8 mouse cellular contexts compared by ENCODE assay signal in the genomic region with DNA sequence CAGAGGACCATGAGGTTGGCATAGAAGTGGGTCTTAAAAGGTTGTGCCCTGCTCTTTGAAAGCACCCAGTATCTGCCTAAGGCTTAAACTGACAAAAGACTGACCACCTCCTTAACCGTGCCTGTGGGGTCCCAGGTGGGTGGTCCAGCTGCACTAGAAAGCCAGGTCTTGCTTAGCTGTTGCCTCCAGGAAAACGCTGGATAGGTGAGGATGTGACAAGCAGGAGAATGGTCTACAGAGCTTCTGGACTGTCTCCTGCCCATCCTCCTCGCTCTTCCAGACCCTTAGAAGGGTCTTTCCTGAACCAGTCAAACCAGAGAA. TPM values are rescaled to one million over a fixed set of nuclear protein-coding genes. Genes with fewer than 3 reads are reported as not detected.
DNase-seq lines count a peak whose midpoint lies in the region; ATAC-seq and TF ChIP-seq lines count a peak whose summit lies in the region.

No protein-coding gene starts in this region.

- H3K4me3 ChIP-seq in heart, embryonic 12.5 days = peak overlapping the region; percentile 59
- H3K4me3 ChIP-seq in MEL (ENCODE audit: control insufficient read depth in 1 of 2, insufficient read depth in 1 of 2, low read depth in 2 of 2, low read length in 2 of 2) = peak overlapping the region; percentile 84 to 88
- H3K4me3 ChIP-seq in hindbrain, embryonic 12.5 days = peak overlapping the region; percentile 67
- peak overlapping the region; percentile 62 for H3K4me3 ChIP-seq in midbrain, embryonic 14.5 days (replicated peaks; ENCODE audit: low read depth, low read length)

- peak overlapping the region; percentile 74 for H3K9ac ChIP-seq in heart, embryonic 12.5 days
- H3K9ac ChIP-seq in MEL (ENCODE audit: control insufficient read depth, low read depth, low read length, poor library complexity, severe bottlenecking) = peak overlapping the region; percentile 79
- H3K9ac ChIP-seq in hindbrain, embryonic 12.5 days = peak overlapping the region; percentile 83
- H3K9ac ChIP-seq in midbrain, embryonic 14.5 days (replicated peaks; ENCODE audit: low read length) = peak overlapping the region; percentile 60

- no peaks in the 10 kb centered on the region for H3K27me3 ChIP-seq in heart, embryonic 12.5 days (replicated peaks)
- H3K27me3 ChIP-seq in MEL (ENCODE audit: control insufficient read depth in 1 of 2, insufficient read depth in 2 of 2, low read length in 2 of 2) = no peaks in the 10 kb centered on the region
- H3K27me3 ChIP-seq in hindbrain, embryonic 12.5 days = peaks cover 3% of the 10 kb centered on the region; the same call in 1 of the 2 replicates
- H3K27me3 ChIP-seq in midbrain, embryonic 14.5 days (ENCODE audit: control insufficient read depth, insufficient read depth, low read length) = no peaks in the 10 kb centered on the region

- H3K4me2 ChIP-seq in heart, embryonic 12.5 days = peak overlapping the region; percentile 76
- peak overlapping the region; percentile 70 for H3K4me2 ChIP-seq in hindbrain, embryonic 12.5 days (replicated peaks)
- H3K4me2 ChIP-seq in midbrain, embryonic 14.5 days (ENCODE audit: low read length) = peak overlapping the region; percentile 83

- H3K4me1 ChIP-seq in heart, embryonic 12.5 days (replicated peaks) = peaks cover 40% of the 10 kb centered on the region
- peaks cover 15 to 33% of the 10 kb centered on the region in 2 experiments for H3K4me1 ChIP-seq in MEL (ENCODE audit: control insufficient read depth in 1 of 2, insufficient read depth in 2 of 2, low read length in 2 of 2)
- peaks cover 46% of the 10 kb centered on the region for H3K4me1 ChIP-seq in hindbrain, embryonic 12.5 days
- peaks cover 36% of the 10 kb centered on the region for H3K4me1 ChIP-seq in midbrain, embryonic 14.5 days (ENCODE audit: control insufficient read depth, insufficient read depth, low read length)

- DNase-seq in heart, postnatal 14 days = no peak
- no peak for DNase-seq in MEL (ENCODE audit: low read depth, low spot score)
- no peak for DNase-seq in midbrain, embryonic 14.5 days
- no peak for DNase-seq in left cerebral cortex, adult 18-20 months (ENCODE audit: low spot score in 2 of 2)
- no peak for DNase-seq in right cerebral cortex, postnatal 14 days
- DNase-seq in retina, embryonic 14.5 days (ENCODE audit: low spot score) = no peak

- TF ChIP-seq POLR2A in MEL (IDR thresholded peaks at IDR 0.05; ENCODE audit: control insufficient read depth in 1 of 2, insufficient read depth in 1 of 2, low read depth in 1 of 2, low read length in 2 of 2, poor library complexity in 1 of 2) = no peak

- H3K79me2 ChIP-seq in MEL (ENCODE audit: control insufficient read depth, insufficient read depth, low read length, poor library complexity) = no peaks in the 10 kb centered on the region; the same call in none of the 2 replicates

- no peak for ATAC-seq in heart, embryonic 12.5 days (ENCODE audit: insufficient number of reproducible peaks, low FRiP score)
- ATAC-seq in hindbrain, embryonic 12.5 days (ENCODE audit: low FRiP score) = no peak
- no peak for ATAC-seq in midbrain, embryonic 14.5 days (ENCODE audit: low FRiP score, low TSS enrichment)

- H3K27ac ChIP-seq in heart, embryonic 12.5 days (ENCODE audit: poor library complexity, severe bottlenecking) = 0 out of 2 replicates have a peak overlapping the region, but pooled peaks have one; percentile 86
- no peak overlapping the region for H3K27ac ChIP-seq in MEL (ENCODE audit: control insufficient read depth, low read depth, low read length)
- peak overlapping the region; percentile 76 for H3K27ac ChIP-seq in hindbrain, embryonic 12.5 days
- no peak overlapping the region; the same call in 1 of the 2 replicates for H3K27ac ChIP-seq in midbrain, embryonic 14.5 days (replicated peaks; ENCODE audit: low read depth, low read length)

- intact Hi-C loops in heart, postnatal 14 days (cut with DNase I) = no loop called here

- peaks cover 21% of the 10 kb centered on the region for H3K36me3 ChIP-seq in heart, embryonic 12.5 days
- H3K36me3 ChIP-seq in MEL (ENCODE audit: control insufficient read depth in 1 of 2, insufficient read depth in 2 of 2, low read length in 2 of 2) = peaks cover 1 to 31% of the 10 kb centered on the region in 2 experiments; a peak in 2 of 4 replicates
- peaks cover 6% of the 10 kb centered on the region; the same call in 1 of the 2 replicates for H3K36me3 ChIP-seq in hindbrain, embryonic 12.5 days
- H3K36me3 ChIP-seq in midbrain, embryonic 14.5 days (ENCODE audit: control insufficient read depth, insufficient read depth, low read length) = peaks cover 3% of the 10 kb centered on the region; the same call in 1 of the 2 replicates

- WGBS in heart, embryonic 12.5 days = 32% methylated on average over 3 of the region's 3 CpGs
- 25% methylated on average over 3 of the region's 3 CpGs for WGBS in hindbrain, embryonic 12.5 days
- WGBS in midbrain, embryonic 14.5 days = 12% methylated on average over 3 of the region's 3 CpGs

- no peaks in the 10 kb centered on the region for H3K9me3 ChIP-seq in heart, embryonic 12.5 days (replicated peaks)
- no peaks in the 10 kb centered on the region for H3K9me3 ChIP-seq in MEL (replicated peaks; ENCODE audit: insufficient read depth, low read length)
- no peaks in the 10 kb centered on the region for H3K9me3 ChIP-seq in hindbrain, embryonic 12.5 days (replicated peaks)
- no peaks in the 10 kb centered on the region for H3K9me3 ChIP-seq in midbrain, embryonic 14.5 days (ENCODE audit: control insufficient read depth, low read length)

- TF ChIP-seq EP300 in MEL (IDR thresholded peaks at IDR 0.05; ENCODE audit: low read depth in 1 of 2, low read length in 2 of 2) = no peak

- TF ChIP-seq CTCF in MEL (IDR thresholded peaks at IDR 0.05 in 2 of 3, conservative IDR thresholded peaks at IDR 0.05 in 1 of 3; ENCODE audit: control insufficient read depth in 1 of 3, insufficient read depth in 1 of 3, low read depth in 2 of 3, low read length in 3 of 3, poor library complexity in 1 of 3, severe bottlenecking in 1 of 3) = no peak

- no peak for TF ChIP-seq RAD21 in MEL (IDR thresholded peaks at IDR 0.05; ENCODE audit: low read depth, low read length)

TF ChIP-seq in MEL, 35 proteins besides CTCF, POLR2A, EP300 and RAD21:
- TF ChIP-seq CHD1 (IDR thresholded peaks at IDR 0.05; ENCODE audit: low read depth, low read length) (no peak), ZKSCAN1 (IDR thresholded peaks at IDR 0.05; ENCODE audit: low read depth, low read length) (no peak)

RNA-seq across cellular contexts. Expression of a gene that starts 0.5 kb away (rescaled TPM):
- 1.2 and 1.3 TPM in 2 replicates for polyA plus RNA-seq in heart, embryonic 12.5 days (2016; fragmentation: Nextera tagmentation; extraction: Ambion mirVana)
- 1 to 10 TPM; 7.6 to 8.3 TPM for total RNA-seq in heart, postnatal 14 days (2021)
- total RNA-seq in MEL (2012; rRNA removed) = 0.46 and 1.8 TPM in 2 replicates
- 1 to 10 TPM in 1 of 2 experiments, not detected in 1; 1.2 TPM for polyA plus RNA-seq in MEL (2012; ENCODE audit: insufficient read depth in 1 of 2, insufficient read length in 2 of 2, low read depth in 1 of 2, low replicate concordance in 2 of 2, missing spikeins in 1 of 2)
- 8.9 and 9.2 TPM in 2 replicates for polyA plus RNA-seq in hindbrain, embryonic 12.5 days (2016; fragmentation: Nextera tagmentation; extraction: Ambion mirVana)
- 11.3 and 14.1 TPM in 2 replicates for polyA plus RNA-seq in midbrain, embryonic 14.5 days (2014; fragmentation: Nextera tagmentation; extraction: Ambion mirVana)
- total RNA-seq in left cerebral cortex, adult 18-20 months (2021) = 1 to 10 TPM; 7.6 to 9.2 TPM

RNA-seq across cellular contexts. Expression of a gene that starts 0.8 kb away (rescaled TPM):
- 38.7 and 39.1 TPM in 2 replicates for polyA plus RNA-seq in heart, embryonic 12.5 days (2016; fragmentation: Nextera tagmentation; extraction: Ambion mirVana)
- 10 to 100 TPM; 12.2 to 14.4 TPM for total RNA-seq in heart, postnatal 14 days (2021)
- total RNA-seq in MEL (2012; rRNA removed) = 11.8 and 12.6 TPM in 2 replicates
- 10 to 100 TPM in 1 of 2 experiments, not detected in 1; 34.5 TPM for polyA plus RNA-seq in MEL (2012; ENCODE audit: insufficient read depth in 1 of 2, insufficient read length in 2 of 2, low read depth in 1 of 2, low replicate concordance in 2 of 2, missing spikeins in 1 of 2)
- 69.8 and 85.7 TPM in 2 replicates for polyA plus RNA-seq in hindbrain, embryonic 12.5 days (2016; fragmentation: Nextera tagmentation; extraction: Ambion mirVana)
- polyA plus RNA-seq in midbrain, embryonic 14.5 days (2014; fragmentation: Nextera tagmentation; extraction: Ambion mirVana) = 16.4 and 31.5 TPM in 2 replicates
- total RNA-seq in left cerebral cortex, adult 18-20 months (2021) = 10 to 100 TPM; 15.2 to 21.6 TPM

RNA-seq across cellular contexts. Expression of a gene that starts 7.7 kb away (rescaled TPM):
- polyA plus RNA-seq in heart, embryonic 12.5 days (2016; fragmentation: Nextera tagmentation; extraction: Ambion mirVana) = 6.9 and 7.2 TPM in 2 replicates
- total RNA-seq in heart, postnatal 14 days (2021) = 10 to 100 TPM; 60.6 to 61.0 TPM
- 16.1 and 24.3 TPM in 2 replicates for total RNA-seq in MEL (2012; rRNA removed)
- polyA plus RNA-seq in MEL (2012; ENCODE audit: insufficient read depth in 1 of 2, insufficient read length in 2 of 2, low read depth in 1 of 2, low replicate concordance in 2 of 2, missing spikeins in 1 of 2) = 10 to 100 TPM in 1 of 2 experiments, not detected in 1; 34.9 TPM
- 18.3 and 18.5 TPM in 2 replicates for polyA plus RNA-seq in hindbrain, embryonic 12.5 days (2016; fragmentation: Nextera tagmentation; extraction: Ambion mirVana)
- polyA plus RNA-seq in midbrain, embryonic 14.5 days (2014; fragmentation: Nextera tagmentation; extraction: Ambion mirVana) = 11.1 TPM in 2 replicates
- total RNA-seq in left cerebral cortex, adult 18-20 months (2021) = 10 to 100 TPM; 64.2 to 64.3 TPM

RNA-seq across cellular contexts. Expression of a gene that starts 19.3 kb away (rescaled TPM):
- polyA plus RNA-seq in heart, embryonic 12.5 days (2016; fragmentation: Nextera tagmentation; extraction: Ambion mirVana) = 30.1 and 32.0 TPM in 2 replicates
- 10 to 100 TPM; 37.3 to 40.8 TPM for total RNA-seq in heart, postnatal 14 days (2021)
- 9.6 TPM in 2 replicates for total RNA-seq in MEL (2012; rRNA removed)
- 10 to 100 TPM in 1 of 2 experiments, not detected in 1; 12.7 TPM for polyA plus RNA-seq in MEL (2012; ENCODE audit: insufficient read depth in 1 of 2, insufficient read length in 2 of 2, low read depth in 1 of 2, low replicate concordance in 2 of 2, missing spikeins in 1 of 2)
- 28.4 and 29.1 TPM in 2 replicates for polyA plus RNA-seq in hindbrain, embryonic 12.5 days (2016; fragmentation: Nextera tagmentation; extraction: Ambion mirVana)
- polyA plus RNA-seq in midbrain, embryonic 14.5 days (2014; fragmentation: Nextera tagmentation; extraction: Ambion mirVana) = 32.5 and 34.3 TPM in 2 replicates
- 10 to 100 TPM; 23.1 to 25.1 TPM for total RNA-seq in left cerebral cortex, adult 18-20 months (2021)

RNA-seq across cellular contexts. Expression of a gene that starts 27.7 kb away (rescaled TPM):
- 69.2 and 69.6 TPM in 2 replicates for polyA plus RNA-seq in heart, embryonic 12.5 days (2016; fragmentation: Nextera tagmentation; extraction: Ambion mirVana)
- total RNA-seq in heart, postnatal 14 days (2021) = 10 to 100 TPM; 11.1 to 12.2 TPM
- total RNA-seq in MEL (2012; rRNA removed) = 38.2 and 45.5 TPM in 2 replicates
- polyA plus RNA-seq in MEL (2012; ENCODE audit: insufficient read depth in 1 of 2, insufficient read length in 2 of 2, low read depth in 1 of 2, low replicate concordance in 2 of 2, missing spikeins in 1 of 2) = 10 to 100 TPM in 1 of 2 experiments, not detected in 1; 72.6 TPM
- 87.4 and 89.7 TPM in 2 replicates for polyA plus RNA-seq in hindbrain, embryonic 12.5 days (2016; fragmentation: Nextera tagmentation; extraction: Ambion mirVana)
- polyA plus RNA-seq in midbrain, embryonic 14.5 days (2014; fragmentation: Nextera tagmentation; extraction: Ambion mirVana) = 76.4 and 85.7 TPM in 2 replicates
- total RNA-seq in left cerebral cortex, adult 18-20 months (2021) = 10 to 100 TPM; 69.3 to 85.6 TPM

Comparison
In these comparisons a context has a peak if more than half of its experiments do, and no peak if none do; other contexts are left out.
1. H3K27ac ChIP-seq: peak in heart, embryonic 12.5 days (single experiment) and hindbrain, embryonic 12.5 days (single experiment); none in MEL (single experiment) and midbrain, embryonic 14.5 days (single experiment).
2. Peak in every context shown above with its lines, with median percentiles within 50 percentile points of each other: H3K4me2 ChIP-seq, H3K4me3 ChIP-seq and H3K9ac ChIP-seq.